Mouse (Mus musculus) adrenal gland, postnatal 36 days (tissue): ENCODE data around the gene Ccdc190. TPM values are rescaled to one million over a fixed set of nuclear protein-coding genes. Genes with fewer than 3 reads are reported as not detected.
A peak's percentile ranks its signal among the peaks of the same experiment; 100 is the strongest.

Experiments used
- DNase-seq, 2 experiments: peaks; one replicate each; pipeline ENCODE4 v3.0.0; 2021; ENCODE audit warnings: mixed read lengths in 1 of 2
- long read RNA-seq, 2 experiments: library from polyadenylated mRNA; stranded (forward); transcript quantifications; one replicate each; pipeline ENCODE4 v2.0.0; 2021; ENCODE audit warnings: borderline sequencing depth in 2 of 2
- total RNA-seq, 2 experiments: library from RNA; stranded (reverse); gene quantifications; 2 replicates each; pipeline ENCODE4 v1.2.3; 2021

The Ccdc190 gene
- total RNA-seq = under 1 TPM; 0.43 to 0.66 TPM
- long read RNA-seq, experiment 1 = 0 reads
- long read RNA-seq, experiment 2 = 0 reads

DNA sequence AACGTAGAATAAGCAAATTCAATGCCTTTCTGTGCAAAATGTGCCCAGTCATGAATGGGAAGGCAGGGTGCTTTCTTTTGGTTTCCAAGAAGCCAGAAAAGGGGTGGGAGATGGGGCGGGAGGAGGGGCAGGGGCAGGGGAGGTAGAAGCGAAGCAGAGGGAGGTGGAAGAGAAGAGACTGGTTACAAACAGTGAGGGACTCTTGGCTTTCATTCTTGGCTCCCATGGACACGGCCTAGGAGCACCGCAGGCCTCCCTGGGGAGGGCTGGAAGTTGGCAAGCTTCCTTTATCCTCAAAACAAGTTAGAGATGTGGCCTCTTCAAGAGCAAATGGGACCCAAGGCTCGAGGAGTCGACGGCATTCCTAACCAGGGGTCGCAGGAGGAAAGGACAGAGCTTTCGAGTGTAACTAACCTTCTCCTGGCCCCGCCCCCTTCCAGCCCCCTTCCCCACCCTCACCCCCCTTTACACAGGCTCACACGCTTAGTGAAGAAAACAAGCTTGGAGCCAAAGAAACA, at the start of gene Ccdc190:
TSS of gene Ccdc190 (plus strand) at position 195 of the 518 bp plus-strand sequence.
- DNase-seq = peak; percentile 12 to 62

DNA sequence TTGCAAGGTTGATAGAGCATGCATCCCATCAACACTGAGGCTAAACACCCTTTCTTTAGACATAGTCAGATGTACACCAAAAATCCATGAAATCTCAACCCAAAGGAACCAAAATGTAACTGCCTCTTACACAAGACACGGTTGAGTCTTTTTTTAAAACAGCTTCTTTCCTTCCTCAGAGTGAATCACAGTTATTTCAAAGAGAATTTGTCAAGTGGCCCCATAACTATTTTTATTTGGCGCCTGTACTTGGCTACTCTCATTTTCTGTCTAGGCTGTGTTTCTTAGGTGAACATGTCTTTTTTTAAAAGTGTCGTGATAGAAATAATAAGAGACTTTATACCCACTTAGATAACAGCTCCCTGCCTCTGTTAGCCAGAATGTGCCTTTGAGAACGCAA, 49.4 kb upstream of the Ccdc190 start:
- DNase-seq = no peak

DNA sequence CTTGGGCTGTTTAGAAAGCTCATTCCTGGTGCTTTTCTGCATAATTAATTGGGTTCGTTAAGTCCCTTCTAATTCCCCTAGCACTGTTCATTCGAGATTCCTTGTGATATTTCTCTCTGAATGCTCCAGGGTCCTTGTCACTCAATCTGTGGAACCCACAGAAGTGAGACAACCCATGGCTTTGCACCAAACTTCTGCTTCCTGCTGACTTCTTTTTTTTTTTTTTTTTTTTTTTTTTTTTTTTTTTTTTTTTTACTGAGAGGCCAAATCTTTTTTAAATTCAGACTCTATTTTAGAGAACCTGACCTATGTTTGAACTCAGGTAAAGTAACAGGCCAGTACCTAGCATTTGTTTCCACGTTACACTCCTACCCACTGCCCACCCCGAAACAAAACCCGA, 48.3 kb upstream of the Ccdc190 start:
- DNase-seq = no peak

DNA sequence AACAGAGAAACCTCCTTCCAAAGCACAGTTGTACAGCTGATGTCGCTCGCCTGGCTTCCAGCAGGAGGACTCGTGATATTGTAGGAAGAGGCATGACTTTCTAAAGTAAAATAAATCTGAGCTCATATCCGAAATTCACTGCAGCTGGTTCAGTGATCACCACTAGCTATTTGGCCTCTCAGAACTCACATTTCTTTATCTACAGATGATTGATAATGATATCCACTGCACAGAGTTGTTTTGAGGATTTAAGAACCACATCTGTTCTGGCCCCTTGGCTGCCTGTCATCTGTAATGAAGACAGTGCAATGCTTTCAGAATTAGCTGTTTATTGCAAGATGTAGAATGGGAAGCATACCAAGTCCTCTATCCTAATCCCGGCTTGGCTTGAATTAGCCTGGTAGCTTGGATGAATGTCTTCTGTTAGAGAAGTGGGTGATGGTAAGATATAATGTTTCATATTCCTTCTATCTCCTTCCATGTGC, 45.3 kb upstream of the Ccdc190 start:
- DNase-seq = no peak

DNA sequence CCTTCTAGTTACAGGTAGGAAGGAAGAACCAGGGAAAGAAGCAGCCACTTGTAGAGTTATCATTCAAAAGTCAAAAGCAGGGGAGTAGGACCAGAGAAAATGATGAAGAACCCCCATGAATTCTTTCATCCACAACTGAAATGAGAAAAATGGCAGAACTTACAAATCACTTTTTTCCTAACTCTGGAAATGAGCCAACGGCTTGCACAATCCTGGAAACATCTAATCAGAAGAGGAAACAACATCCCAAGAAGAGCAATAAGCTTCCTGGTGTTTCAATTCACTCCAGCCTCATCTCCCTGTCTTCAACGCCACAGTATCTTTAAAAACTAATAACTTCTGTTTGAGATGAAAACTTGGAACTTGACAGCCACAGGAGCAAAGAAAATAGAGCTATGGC, 39.2 kb upstream of the Ccdc190 start:
- no peak for DNase-seq

DNA sequence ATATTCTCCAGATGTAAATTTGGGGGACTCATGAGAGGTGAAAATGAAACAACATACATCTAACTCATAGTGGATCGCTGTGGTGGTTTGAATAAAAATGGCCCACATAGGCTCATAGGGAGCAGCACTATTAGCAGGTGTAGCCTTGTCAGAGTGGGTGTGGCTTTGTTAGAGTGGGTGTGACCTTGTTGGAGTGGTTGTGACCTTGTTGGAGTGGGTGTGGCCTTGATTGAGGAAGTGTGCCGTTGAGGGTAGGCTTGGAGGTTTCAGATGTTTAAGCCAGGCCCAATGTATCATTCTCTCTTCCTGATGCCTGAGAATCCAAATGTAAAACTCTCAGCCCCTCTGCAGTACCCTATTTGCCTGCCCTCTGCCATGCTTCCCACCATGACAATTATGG, 34.5 kb upstream of the Ccdc190 start:
- DNase-seq = no peak

DNA sequence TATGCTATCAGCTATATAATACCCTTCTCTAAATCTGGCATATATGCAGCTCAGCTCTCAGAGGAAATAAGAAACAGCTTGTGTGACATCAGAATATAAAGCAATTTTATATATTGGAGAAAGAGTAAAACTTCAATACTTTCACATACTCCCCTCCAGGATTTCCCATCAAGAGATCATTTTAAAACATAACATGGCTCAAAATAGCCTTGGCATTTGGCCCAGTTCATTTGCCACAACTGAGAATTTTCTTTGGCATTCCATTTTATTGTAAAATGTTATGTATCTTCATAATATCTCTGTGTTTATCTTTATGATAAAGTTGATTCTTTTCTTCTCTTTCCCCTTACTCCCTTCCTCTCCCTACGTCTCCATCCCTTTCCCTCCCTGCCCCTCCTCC, 32.8 kb upstream of the Ccdc190 start:
- no peak for DNase-seq

DNA sequence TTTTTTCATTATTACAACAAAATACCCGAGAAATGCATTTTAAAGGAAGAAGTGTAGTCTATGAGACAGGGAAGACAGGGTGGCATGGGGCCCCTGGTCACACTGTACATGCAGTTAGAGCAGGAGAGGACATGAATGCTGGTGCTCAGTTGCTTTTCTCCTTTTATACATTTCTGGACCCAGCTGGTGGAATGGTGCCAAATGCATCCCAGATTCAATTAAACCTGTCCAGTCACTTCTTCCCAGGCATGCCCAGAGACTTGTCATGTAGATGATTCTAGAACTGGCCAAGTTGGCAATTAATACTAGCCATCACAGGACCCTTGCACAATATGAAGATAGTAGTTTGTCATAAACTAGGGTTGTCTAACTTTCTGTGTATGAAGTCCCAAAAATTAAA, 30.5 kb upstream of the Ccdc190 start:
- DNase-seq = no peak

DNA sequence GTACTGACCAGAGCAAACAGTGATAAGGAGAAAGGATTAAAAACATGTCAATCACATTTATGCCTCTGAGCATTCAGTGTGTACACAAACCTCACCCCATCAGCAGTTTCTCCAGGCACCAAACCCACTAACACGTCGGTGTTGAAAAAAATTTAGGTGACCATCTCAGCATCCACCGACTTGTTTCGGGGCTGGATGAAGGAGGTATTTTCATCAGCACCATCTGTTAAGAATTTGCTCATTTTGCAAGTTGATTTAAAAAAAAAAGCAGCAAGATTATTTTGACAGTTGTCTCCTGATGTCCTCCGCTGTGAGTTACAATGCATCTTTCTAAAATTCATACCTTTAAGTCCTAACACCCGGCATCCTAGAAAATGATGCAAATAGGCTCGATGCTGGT, 29.8 kb upstream of the Ccdc190 start:
- DNase-seq = no peak

DNA sequence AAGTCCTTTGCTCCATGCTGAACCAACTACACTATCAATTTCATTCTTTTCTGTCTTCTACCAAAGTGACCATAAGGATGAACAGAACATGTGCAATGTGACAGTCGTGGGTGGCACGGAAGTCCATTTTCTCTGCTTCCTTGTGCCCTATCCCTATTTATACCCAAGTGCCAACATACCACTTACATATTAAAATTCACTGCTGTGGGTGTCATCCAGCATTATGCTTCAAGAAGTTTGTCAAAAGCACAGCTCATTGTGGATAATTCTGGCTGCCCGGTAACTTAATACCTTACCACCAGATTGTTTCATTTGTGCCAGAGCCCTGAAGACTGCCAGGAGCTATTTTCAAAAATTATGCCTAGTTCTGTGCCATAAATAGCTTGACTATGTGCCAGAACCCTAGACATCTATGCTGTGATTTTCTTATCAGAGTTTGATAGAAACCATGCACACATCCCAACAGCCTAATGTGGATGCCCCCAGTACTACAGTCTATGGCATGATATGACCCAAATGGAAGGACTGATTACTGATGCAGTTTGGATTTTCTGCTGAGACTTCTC, 27.6 kb upstream of the Ccdc190 start:
- no peak for DNase-seq

DNA sequence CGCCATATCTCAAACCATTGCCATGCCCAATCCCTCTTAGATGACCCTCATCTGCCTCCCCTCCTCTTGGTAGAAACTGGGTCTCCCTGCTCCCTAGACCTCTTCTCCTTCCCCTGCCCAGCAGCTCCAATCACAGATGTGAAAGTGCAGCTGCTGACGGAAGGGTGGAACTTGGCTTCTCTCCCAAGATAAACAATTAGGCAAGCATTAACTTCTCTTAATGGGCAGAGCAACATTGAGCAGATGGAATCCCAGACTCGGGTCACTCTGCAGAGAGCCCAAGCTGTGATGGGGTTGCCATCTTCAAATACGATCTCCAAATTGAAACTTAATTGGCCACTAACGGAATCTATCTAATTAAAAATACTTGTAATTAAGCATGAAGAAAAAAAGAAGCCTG, 19.3 kb upstream of the Ccdc190 start:
- no peak for DNase-seq

DNA sequence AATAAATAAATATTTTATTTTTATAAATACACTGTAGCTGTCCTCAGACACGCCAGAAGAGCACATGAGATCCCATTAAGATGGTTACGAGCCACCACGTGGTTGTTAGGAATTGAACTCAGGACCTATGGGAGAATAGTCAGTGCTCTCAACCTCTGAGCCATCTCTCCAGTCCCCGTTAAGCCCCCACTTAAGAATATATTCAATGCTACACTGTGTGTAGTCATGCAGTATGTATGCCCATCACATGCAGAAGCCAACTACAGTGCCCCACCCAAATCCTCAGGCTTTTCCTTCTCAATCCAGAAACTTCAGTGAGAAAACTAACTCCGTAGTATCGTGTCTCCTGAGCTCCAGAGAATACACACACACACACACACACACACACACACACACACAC, 18.8 kb upstream of the Ccdc190 start:
- no peak for DNase-seq

DNA sequence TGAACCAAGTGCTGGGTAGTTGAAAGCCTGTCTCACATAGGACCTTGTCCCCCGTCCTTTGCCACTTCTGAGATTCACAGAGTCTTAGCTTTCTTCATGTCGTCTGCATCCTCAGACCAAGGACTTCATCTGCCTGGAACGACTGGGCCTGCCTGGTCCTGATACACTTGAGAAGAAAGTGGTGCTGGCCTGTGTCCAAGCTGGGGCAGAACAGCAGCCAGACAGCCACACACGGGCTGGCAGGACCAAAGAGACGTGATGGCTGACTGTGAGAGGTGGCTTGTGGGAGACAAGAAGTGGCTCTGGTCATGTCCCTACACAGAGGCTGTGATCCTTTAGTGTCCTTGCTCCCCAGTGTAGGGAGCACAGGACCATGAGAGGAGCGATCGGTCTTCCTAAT, 17.7 kb upstream of the Ccdc190 start:
- no peak for DNase-seq

DNA sequence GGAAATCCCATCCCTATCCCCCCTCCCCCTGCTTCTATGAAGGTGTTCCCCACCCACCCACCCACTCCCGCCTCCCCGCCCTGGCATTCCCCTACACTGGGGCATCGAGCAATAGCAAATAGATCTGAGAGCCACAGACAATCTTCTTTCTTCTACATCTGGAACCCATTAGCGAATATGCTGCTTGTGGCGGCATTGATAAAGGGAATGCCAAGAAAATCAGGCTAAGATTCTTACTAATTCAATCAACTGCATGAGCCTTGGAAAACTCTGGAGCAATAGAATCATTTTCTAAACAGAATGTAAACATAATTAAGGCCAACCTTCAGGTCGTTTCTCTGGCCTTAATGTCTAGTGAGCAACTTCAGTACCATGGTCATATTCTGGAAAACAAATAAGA, 16.9 kb upstream of the Ccdc190 start:
- DNase-seq = no peak

DNA sequence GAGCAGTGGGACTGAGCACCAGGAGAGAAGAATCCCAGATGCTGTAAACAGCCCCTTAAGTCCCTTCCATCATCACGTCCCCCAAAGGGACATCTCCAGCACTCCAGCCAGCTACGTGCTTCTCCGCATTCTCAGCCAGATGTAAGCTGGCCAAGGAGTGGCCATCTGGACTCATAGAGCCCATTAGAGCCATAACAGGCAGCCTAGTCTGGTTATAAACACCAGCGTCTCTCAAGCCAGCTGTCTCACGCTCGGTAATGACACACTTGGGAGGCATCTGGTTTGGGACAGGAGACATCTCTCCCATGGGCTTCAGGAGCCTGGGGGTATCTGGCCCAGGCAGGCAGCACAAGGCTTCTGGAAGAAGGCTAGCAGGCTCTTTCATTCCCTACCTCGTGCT, 11.8 kb upstream of the Ccdc190 start:
- peak in 1 of 2 experiments; percentile 15 for DNase-seq

DNA sequence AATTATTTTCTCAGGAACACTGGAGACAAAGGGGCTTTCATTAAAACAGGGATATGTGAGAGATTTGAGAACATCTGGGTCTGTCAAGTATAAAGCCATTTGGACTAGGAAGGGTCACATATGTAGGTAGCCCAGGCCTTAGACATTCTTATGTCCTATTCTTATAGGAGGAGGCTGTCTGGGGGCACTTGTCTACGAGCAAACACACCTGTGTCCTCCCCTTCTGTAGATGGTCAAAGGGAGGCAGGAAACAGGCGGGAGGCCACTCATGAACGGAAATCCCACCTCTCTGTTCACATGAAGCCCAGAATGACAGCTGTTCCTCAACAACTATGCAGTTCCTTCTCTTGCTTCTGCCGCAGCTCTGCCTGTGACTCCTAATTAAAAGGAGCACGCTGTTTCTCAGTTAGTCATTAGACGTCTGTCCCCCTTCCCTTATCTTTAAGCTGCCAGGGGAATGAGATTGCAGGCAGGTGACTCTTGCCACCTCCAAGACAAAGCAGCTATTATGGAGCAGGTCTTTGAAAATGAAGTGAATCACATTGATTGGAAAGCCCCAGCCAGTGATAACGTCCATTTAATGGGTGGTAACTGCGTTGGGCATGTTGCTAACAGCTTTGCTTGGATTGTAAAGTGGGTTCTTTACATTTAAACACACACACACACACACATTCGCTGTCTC, 11.2 kb upstream of the Ccdc190 start:
- DNase-seq = no peak

DNA sequence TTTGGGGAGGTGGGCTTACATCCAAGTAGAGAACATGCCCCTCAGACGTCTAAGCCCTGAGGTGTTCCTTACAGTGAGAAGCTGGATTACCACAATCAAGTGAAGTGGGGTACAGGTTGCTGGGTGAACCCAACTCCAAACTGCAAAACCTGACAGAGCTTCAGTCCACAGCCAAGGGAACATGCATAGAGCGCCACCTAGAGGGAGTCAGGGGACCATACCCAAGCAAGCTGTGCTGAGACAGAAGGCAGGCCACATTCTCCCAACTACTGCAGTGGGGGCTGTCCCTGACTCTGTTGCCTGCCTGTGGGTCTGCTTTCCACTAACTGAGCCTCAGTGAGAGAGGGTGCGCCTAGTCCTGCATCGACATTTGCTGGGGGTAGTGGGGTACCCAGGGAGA, 10.4 kb upstream of the Ccdc190 start:
- peak; percentile 69 to 79 for DNase-seq

DNA sequence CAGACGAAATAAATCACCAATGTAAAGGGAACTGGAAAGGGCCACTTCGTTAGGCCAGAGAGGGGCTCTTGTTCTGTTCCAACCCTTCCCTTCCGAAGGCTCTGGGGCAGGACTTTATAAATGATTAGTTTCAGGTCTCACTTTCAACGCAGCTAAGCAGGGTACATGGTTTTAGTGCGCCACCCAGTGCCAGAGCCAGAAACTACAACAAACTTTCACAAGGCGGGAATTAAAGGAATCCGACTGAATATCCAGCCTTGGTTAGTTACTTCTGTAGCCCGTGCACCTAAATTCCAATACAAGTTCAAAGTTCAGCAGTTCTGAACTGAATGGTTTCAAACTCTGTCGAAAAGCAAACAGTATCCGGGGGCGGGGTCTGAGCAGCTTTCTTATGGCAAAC, 9.2 kb upstream of the Ccdc190 start:
- DNase-seq = peak; percentile 77 to 79

DNA sequence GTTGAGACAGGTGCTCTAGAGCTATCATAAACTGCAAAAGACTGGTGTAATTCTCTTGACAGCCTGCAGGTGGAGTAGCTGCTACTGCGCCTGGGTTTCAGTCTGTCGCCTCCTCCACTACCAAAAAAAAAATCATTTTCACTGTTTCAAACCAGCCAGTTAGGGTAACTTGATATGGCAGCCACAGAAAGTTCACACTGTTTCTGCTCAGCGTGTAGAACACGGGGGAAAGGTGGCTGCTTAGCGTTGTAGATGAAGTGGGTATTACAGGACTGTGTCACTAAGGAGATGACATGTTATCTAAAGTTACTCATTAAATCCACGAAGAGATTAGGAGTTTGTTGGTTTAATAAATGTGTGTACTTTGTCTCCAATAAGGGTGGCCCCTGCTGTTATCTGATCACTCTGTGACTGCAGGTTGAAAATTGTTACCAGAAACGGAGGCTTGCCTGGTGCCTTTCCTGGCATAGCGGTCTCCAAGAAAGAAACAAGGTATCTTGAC, 6.7 kb upstream of the Ccdc190 start:
- peak in 1 of 2 experiments; percentile 52 for DNase-seq

DNA sequence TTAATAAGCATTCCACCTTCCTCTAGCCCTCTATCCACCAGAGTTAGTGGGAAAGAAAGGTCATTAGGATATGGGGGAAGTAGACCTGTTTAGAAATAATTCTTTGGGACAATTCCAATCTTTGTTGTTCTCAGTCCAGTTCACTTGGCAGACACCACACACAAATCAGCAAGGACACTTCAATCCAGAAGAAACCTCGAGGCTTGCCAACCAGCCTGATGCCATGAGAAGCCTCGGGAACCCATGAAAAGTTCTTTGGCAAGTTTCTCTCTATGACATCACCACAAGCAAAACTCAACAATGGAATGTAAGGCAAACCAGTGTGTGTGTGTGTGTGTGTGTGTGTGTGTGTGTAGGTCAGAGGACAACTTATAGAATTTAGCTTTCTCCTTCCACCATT, 3.9 kb upstream of the Ccdc190 start:
- peak; percentile 30 to 39 for DNase-seq

DNA sequence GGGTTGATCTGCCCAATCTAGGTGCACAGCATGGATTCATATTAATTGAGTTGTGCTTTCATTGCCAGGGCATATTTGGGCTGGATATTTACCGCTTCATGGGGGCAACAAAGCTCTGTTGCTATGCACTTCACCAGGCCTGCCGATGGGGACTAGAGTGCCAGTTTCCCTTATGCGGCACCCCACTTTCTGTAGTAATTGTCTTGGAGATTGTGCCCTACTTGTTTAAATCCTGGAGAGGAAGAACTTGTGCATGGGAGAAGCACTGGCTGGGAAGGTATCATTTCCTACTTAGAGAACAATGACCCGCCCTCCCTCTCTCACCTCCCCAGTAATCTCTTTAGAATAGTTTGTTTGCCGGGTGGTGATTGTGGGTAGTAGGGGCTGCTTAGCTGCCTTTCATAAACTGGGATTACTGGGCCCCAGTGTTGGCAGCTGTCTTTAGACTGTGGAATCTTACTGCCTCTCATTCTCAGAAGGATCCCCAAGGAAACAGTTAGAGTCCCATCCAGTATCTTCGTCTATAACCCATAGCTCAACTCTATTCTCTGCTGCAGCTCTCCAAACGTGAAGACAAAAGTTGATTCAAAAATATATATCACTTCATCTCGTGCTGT, 587 bp upstream of the Ccdc190 start:
- no peak for DNase-seq

DNA sequence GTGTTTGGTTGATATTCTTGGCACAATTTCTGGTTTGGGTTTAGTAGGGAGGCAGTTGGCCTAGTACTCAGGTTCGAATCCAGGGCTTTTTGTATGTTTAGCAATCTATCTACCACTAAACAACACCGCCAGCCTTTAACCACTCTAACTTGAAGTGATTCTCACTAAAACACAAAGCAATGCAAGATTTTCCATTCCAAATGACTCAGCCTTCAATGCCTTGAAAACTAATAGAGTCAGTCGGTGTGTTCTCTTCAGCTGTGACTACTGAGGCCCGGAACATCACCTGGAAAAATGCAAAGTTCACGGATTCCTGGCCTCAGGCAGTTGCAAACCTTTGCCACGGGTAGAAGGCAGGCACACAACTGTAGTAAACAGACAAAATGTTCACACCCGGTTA, 3.2 kb downstream of the Ccdc190 start:
- DNase-seq = no peak

DNA sequence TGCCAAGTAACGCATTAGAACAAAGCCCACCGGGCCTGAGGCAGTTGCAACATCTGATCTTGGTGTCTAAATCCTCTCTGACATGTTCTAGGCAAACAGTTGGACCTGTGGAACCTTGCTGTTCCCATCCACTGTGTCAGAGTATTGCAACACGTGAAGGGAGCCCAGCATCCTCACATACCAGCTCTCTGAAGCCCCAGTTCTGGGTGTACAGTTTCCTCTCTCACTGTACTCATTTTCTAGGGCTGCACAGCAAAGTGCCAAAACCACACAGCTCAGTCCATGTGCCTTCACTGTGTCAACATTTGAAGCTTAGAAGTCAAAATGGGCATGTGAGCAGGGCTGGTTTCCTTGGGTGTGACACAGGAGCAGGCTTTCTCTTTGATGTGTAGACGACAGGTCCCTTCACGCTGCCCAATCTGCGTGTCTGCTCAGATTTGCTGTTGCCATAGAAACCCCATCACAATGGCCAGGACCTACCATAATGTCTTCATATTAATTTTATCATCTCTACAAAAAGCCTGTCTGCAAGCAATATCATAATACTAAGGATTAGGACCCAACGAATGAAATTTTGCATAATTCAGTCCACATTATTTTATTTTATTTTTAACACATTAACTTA, 3.8 kb downstream of the Ccdc190 start:
- DNase-seq = no peak
